Comparison of ENCODE assay signal across 17 mouse cellular contexts in the genomic region with DNA sequence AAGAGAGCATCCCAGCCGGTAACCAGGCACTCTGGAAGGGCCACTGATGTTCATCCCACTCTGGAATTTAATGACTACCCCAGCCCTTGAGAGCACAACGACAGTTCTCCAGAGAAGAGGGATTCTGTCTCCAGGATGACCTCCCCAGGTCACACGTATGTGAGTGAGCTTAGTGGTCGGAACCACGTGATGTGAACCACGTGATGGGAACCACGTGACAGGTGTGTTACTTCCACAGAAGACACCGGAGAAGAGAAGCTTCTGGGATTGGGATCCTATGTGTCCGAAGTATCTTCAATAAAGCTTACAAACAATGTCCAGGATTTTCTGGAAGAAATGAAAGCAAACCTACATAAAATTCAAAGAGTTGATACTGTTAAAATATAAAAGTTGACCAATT.
"Had no signal": no experiment of that assay in that cellular context is flagged by ENCODE, and none has a peak within 500 bp of the region (broad histone marks: within the 10 kb centered on the region; RNA-seq: fewer than 3 reads in every experiment).

No protein-coding gene starts in this region.

- H3K9me3 ChIP-seq: lung, embryonic 15.5 days; megakaryocyte, embryonic 14.5 days; midbrain, embryonic 13.5 days; midbrain, embryonic 15.5 days; neural tube, embryonic 12.5 days; stomach, embryonic 15.5 days had no signal

- H3K9ac ChIP-seq: lung, embryonic 15.5 days; midbrain, embryonic 13.5 days; midbrain, embryonic 15.5 days; neural tube, embryonic 12.5 days; stomach, embryonic 15.5 days had no signal

- H3K36me3 ChIP-seq: lung, embryonic 15.5 days; midbrain, embryonic 13.5 days; midbrain, embryonic 15.5 days; neural tube, embryonic 12.5 days; stomach, embryonic 15.5 days had no signal

- ATAC-seq: lung, postnatal 0 days; midbrain, embryonic 13.5 days; midbrain, embryonic 15.5 days had no signal

- H3K4me2 ChIP-seq: lung, embryonic 15.5 days; midbrain, embryonic 11.5 days; midbrain, embryonic 13.5 days; midbrain, embryonic 15.5 days; neural tube, embryonic 12.5 days; stomach, embryonic 15.5 days had no signal

- H3K4me1 ChIP-seq: lung, embryonic 15.5 days; megakaryocyte, embryonic 14.5 days; midbrain, embryonic 13.5 days; midbrain, embryonic 15.5 days; neural tube, embryonic 12.5 days; stomach, embryonic 15.5 days had no signal

- DNase-seq: lung, adult 2 months; lung, postnatal 14 days; lung, postnatal 36 days; right cerebral cortex, postnatal 14 days; thymus, adult 2 months; thymus, postnatal 25 days; thymus, postnatal 4 days had no signal

- H3K27ac ChIP-seq: lung, embryonic 15.5 days; macrophage; midbrain, embryonic 13.5 days; midbrain, embryonic 15.5 days; neural tube, embryonic 12.5 days; stomach, embryonic 15.5 days; stomach, postnatal 0 days had no signal

- H3K4me3 ChIP-seq: lung, embryonic 15.5 days; megakaryocyte, embryonic 14.5 days; midbrain, embryonic 13.5 days; midbrain, embryonic 15.5 days; neural tube, embryonic 12.5 days; stomach, embryonic 15.5 days had no signal

- H3K27me3 ChIP-seq: lung, embryonic 15.5 days; megakaryocyte, embryonic 14.5 days; midbrain, embryonic 13.5 days; midbrain, embryonic 15.5 days; neural tube, embryonic 12.5 days; stomach, embryonic 15.5 days had no signal
